11 mouse cellular contexts compared by ENCODE assay signal in genomic region chr12:99901973-99902866, GRCm38 (mm10). TPM values are rescaled to one million over a fixed set of nuclear protein-coding genes. Genes with fewer than 3 reads are reported as not detected.
DNase-seq lines count a peak whose midpoint lies in the region; ATAC-seq and TF ChIP-seq lines count a peak whose summit lies in the region.
"Had no signal": no experiment of that assay in that cellular context is flagged by ENCODE, and none has a peak within 500 bp of the region (broad histone marks: within the 10 kb centered on the region; RNA-seq: fewer than 3 reads in every experiment).

No protein-coding gene starts in this region.

- DNase-seq in layer of hippocampus, adult 2 months (ENCODE audit: low spot score in 2 of 2): no peak
- no peak for DNase-seq in layer of hippocampus, postnatal 10 days (ENCODE audit: low spot score in 2 of 2)
- peak; percentile 67 for DNase-seq in NIH3T3 (ENCODE audit: low read depth)
- DNase-seq in heart, adult 8-10 months (ENCODE audit: low spot score): peak; percentile 82
- DNase-seq in kidney, postnatal 10 days: peak; percentile 39
- no peak for DNase-seq in cerebellum, postnatal 36 days
- DNase-seq: cerebellum, adult 8-10 months; thymus, postnatal 36 days had no signal

- no peak overlapping the region for H3K4me3 ChIP-seq in layer of hippocampus, adult 2 months
- H3K4me3 ChIP-seq: limb, embryonic 10.5 days; midbrain, embryonic 12.5 days had no signal

- no peak for ATAC-seq in monocyte, adult 5-6 weeks (replicated peaks; ENCODE audit: insufficient number of reproducible peaks, low FRiP score, low TSS enrichment, poor library complexity, severe bottlenecking)

- TF ChIP-seq CTCF in layer of hippocampus, adult 2 months (conservative IDR thresholded peaks at IDR 0.05): peak; percentile 71

- peak overlapping the region; percentile 36 for H3K27ac ChIP-seq in layer of hippocampus, adult 2 months
- H3K27ac ChIP-seq: limb, embryonic 10.5 days; midbrain, embryonic 12.5 days had no signal

RNA-seq across cellular contexts. Expression of gene Tdp1, which starts 17.9 kb away (rescaled TPM):
- total RNA-seq in layer of hippocampus, adult 2 months (2021): 10 to 100 TPM; 24.2 to 30.9 TPM
- total RNA-seq in layer of hippocampus, postnatal 10 days (2021): 10 to 100 TPM; 34.9 to 36.4 TPM
- total RNA-seq in heart, adult 8-10 months (2022): 10 to 100 TPM in 1 of 4 experiments, 1 to 10 TPM in 3; 7.5 to 11.1 (median 9.2) TPM
- total RNA-seq in monocyte, adult 5-6 weeks (2017): 3.5 to 15.1 TPM (median 4.2 TPM) in 3 replicates

RNA-seq across cellular contexts. Expression of gene Efcab11, which starts 18.0 kb away (rescaled TPM):
- under 1 TPM; 0.34 to 0.84 TPM for total RNA-seq in layer of hippocampus, adult 2 months (2021)
- 1 to 10 TPM in 1 of 2 experiments, under 1 TPM in 1; 0.94 to 1.2 TPM for total RNA-seq in layer of hippocampus, postnatal 10 days (2021)
- under 1 TPM in 2 of 4 experiments, not detected in 2; 0.11 to 0.31 TPM for total RNA-seq in heart, adult 8-10 months (2022)
- 0.64 to 6.7 TPM (median 2.5 TPM) in 3 replicates for total RNA-seq in monocyte, adult 5-6 weeks (2017)

Comparison
In these comparisons a context has a peak if more than half of its experiments do, and no peak if none do; other contexts are left out.
1. DNase-seq: peak in NIH3T3 (single experiment), heart, adult 8-10 months (single experiment) and kidney, postnatal 10 days (single experiment); none in layer of hippocampus, adult 2 months (0 of 2), layer of hippocampus, postnatal 10 days (0 of 2) and cerebellum, postnatal 36 days (0 of 2).